Mouse (Mus musculus): ENCODE results near the gene Rrad.
"Not testable (repeated sequence)": the region's sequence is repeated elsewhere in the genome, so short reads cannot be mapped to it uniquely, and the experiment has no call there.

The Rrad gene

GRCm38 (mm10) chr8:104630981-104631663 lies at the start of gene Rrad:
Gene Rrad (minus strand): TSS chr8:104631327.
- DNase-seq = peak; percentile 66 to 81

GRCm38 (mm10) chr8:104655614-104656013 lies 24.5 kb upstream of the Rrad start:
- no peak for DNase-seq

- peak; percentile 63 to 79 for DNase-seq
Measured at GRCm38 (mm10) chr8:104654984-104655383, 23.9 kb upstream of the Rrad start.

GRCm38 (mm10) chr8:104644187-104644586 lies 13.1 kb upstream of the Rrad start:
- DNase-seq = not testable (repeated sequence)

- peak in 1 of 2 experiments; percentile 4 for DNase-seq
Measured at GRCm38 (mm10) chr8:104642324-104642654, 11.2 kb upstream of the Rrad start.

- DNase-seq = peak; percentile 90
Measured at GRCm38 (mm10) chr8:104641426-104642323, 10.5 kb upstream of the Rrad start, which contains the start of gene Ciao2b. Gene Ciao2b (minus strand): TSS chr8:104641965.

- DNase-seq = no peak
Measured at GRCm38 (mm10) chr8:104640831-104641370, 9.8 kb upstream of the Rrad start.

- no peak for DNase-seq
Measured at GRCm38 (mm10) chr8:104640241-104640640, 9.1 kb upstream of the Rrad start.

GRCm38 (mm10) chr8:104638010-104638409 lies 6.9 kb upstream of the Rrad start:
- DNase-seq = no peak

GRCm38 (mm10) chr8:104635004-104635710 lies 4.0 kb upstream of the Rrad start:
- no peak for DNase-seq

GRCm38 (mm10) chr8:104633156-104633744 lies 2.1 kb upstream of the Rrad start:
- DNase-seq = peak in 1 of 2 experiments; percentile 3

GRCm38 (mm10) chr8:104632486-104632885 lies 1.4 kb upstream of the Rrad start:
- peak; percentile 4 to 14 for DNase-seq

- peak; percentile 7 to 21 for DNase-seq
Measured at GRCm38 (mm10) chr8:104631975-104632374, 848 bp upstream of the Rrad start.

- peak; percentile 32 to 42 for DNase-seq
Measured at GRCm38 (mm10) chr8:104630574-104630973, 553 bp downstream of the Rrad start.

GRCm38 (mm10) chr8:104630111-104630479 lies 1.0 kb downstream of the Rrad start:
- DNase-seq = no peak

- peak; percentile 44 to 63 for DNase-seq
Measured at GRCm38 (mm10) chr8:104629306-104630110, 1.6 kb downstream of the Rrad start.

- DNase-seq = peak in 1 of 2 experiments; percentile 18
Measured at GRCm38 (mm10) chr8:104628402-104628801, 2.7 kb downstream of the Rrad start.

GRCm38 (mm10) chr8:104627065-104627740 lies 3.9 kb downstream of the Rrad start:
- DNase-seq = peak in 1 of 2 experiments; percentile 10

GRCm38 (mm10) chr8:104624161-104624560 lies 7.0 kb downstream of the Rrad start, which contains the start of gene Cdh16:
Gene Cdh16 (minus strand): TSS chr8:104624396.
- peak; percentile 64 to 88 for DNase-seq

- DNase-seq = no peak
Measured at GRCm38 (mm10) chr8:104620765-104621164, 10.4 kb downstream of the Rrad start.

GRCm38 (mm10) chr8:104613119-104613518 lies 18.0 kb downstream of the Rrad start:
- DNase-seq = no peak
